In the genomic region with DNA sequence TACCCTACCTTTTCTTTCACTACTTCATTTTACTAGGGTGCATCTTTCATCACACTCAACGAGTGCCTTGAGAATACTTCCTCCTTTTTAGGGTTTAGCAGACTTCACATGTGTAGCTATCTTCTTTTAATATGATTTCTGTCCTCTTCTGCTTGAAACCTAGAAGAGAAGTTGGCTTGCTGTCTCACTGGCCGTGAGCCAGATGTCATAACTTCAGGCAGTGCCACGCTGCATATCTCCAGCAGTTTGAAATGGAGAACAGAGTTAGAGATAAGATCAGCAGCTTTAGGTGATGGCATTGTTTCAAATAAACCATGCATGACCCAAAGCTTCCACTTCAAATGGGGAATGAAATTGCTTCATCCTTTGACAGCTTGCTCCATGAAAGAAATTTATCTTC, we compare ENCODE assay signal across 9 mouse cellular contexts.
A peak's percentile ranks its signal among the peaks of the same experiment; 100 is the strongest.
DNase-seq lines count a peak whose midpoint lies in the region; TF ChIP-seq lines count a peak whose summit lies in the region.
"Had no signal": no experiment of that assay in that cellular context is flagged by ENCODE, and none has a peak within 500 bp of the region (broad histone marks: within the 10 kb centered on the region; RNA-seq: fewer than 3 reads in every experiment).

No protein-coding gene starts in this region.

- TF ChIP-seq CTCF in gastrocnemius, adult 2 months (IDR thresholded peaks at IDR 0.05) = no peak

- H3K4me3 ChIP-seq in gastrocnemius, adult 2 months = no peak overlapping the region
- H3K4me3 ChIP-seq: myocyte had no signal

- intact Hi-C loops in gastrocnemius, adult 2 months (cut with DNase I) = no loop called here

- no peak overlapping the region for H3K27ac ChIP-seq in gastrocnemius, adult 2 months

- peak; percentile 56 for DNase-seq in gastrocnemius, adult 2 months
- no peak for DNase-seq in gastrocnemius, postnatal 4 days (ENCODE audit: low spot score in 2 of 2)
- DNase-seq in 416B (ENCODE audit: low read depth) = peak; percentile 95
- peak; percentile 96 for DNase-seq in gonadal fat pad, adult 2 months (ENCODE audit: low read depth)
- DNase-seq in kidney, postnatal 36 days = peak; percentile 33 to 59
- DNase-seq in right cerebral cortex, postnatal 14 days = no peak
- no peak for DNase-seq in right cerebral cortex, postnatal 36 days (ENCODE audit: low spot score in 2 of 2)
- no peak for DNase-seq in right cerebral cortex, postnatal 10 days (ENCODE audit: low spot score in 2 of 2)

Comparison
In these comparisons a context has a peak if more than half of its experiments do, and no peak if none do; other contexts are left out.
1. DNase-seq: peak in gastrocnemius, adult 2 months (single experiment), 416B (single experiment), gonadal fat pad, adult 2 months (single experiment) and kidney, postnatal 36 days (2 of 2); none in gastrocnemius, postnatal 4 days (0 of 2), right cerebral cortex, postnatal 14 days (single experiment), right cerebral cortex, postnatal 36 days (0 of 2) and right cerebral cortex, postnatal 10 days (0 of 2).